Mouse (Mus musculus): Measurements from ENCODE around the gene Psma7. TPM values are rescaled to one million over a fixed set of nuclear protein-coding genes. Genes with fewer than 3 reads are reported as not detected.

The Psma7 gene
- polyA plus RNA-seq, 1 experiment from 2014 or later, result 856 TPM

GRCm38 (mm10) chr2:180013686-180014085, 28.5 kb downstream of the Psma7 start:
- Histone ChIP-seq H3K27me3 (ENCODE audit: poor library complexity, severe bottlenecking) (no peaks in the 10 kb centered on the region; the same call in 1 of the 2 replicates), H3K27ac (no peak overlapping the region), H3K9me3 (peaks cover 3% of the 10 kb centered on the region; the same call in 1 of the 2 replicates), H3K36me3 (replicated peaks) (no peaks in the 10 kb centered on the region), H3K4me1 (peaks cover 6% of the 10 kb centered on the region), H3K4me3 (no peak overlapping the region)
- 93% methylated on average over 7 of the region's 7 CpGs for WGBS
- DNase-seq (ENCODE audit: extremely low spot score, low spot score), result no peak

- H3K9me3 ChIP-seq, result peaks cover 3% of the 10 kb centered on the region; the same call in 1 of the 2 replicates
- WGBS, result 84% methylated on average over 6 of the region's 6 CpGs
- H3K36me3 ChIP-seq (replicated peaks), result no peaks in the 10 kb centered on the region
- no peak overlapping the region for H3K4me3 ChIP-seq
- peaks cover 8% of the 10 kb centered on the region; the same call in 1 of the 2 replicates for H3K4me1 ChIP-seq
- DNase-seq (ENCODE audit: extremely low spot score, low spot score), result no peak
- no peaks in the 10 kb centered on the region for H3K27me3 ChIP-seq (ENCODE audit: poor library complexity, severe bottlenecking)
- H3K27ac ChIP-seq, result no peak overlapping the region
Measured at GRCm38 (mm10) chr2:180011370-180011769, 30.9 kb downstream of the Psma7 start.

GRCm38 (mm10) chr2:180010686-180011085, 31.5 kb downstream of the Psma7 start:
- H3K9me3 ChIP-seq, result peaks cover 3% of the 10 kb centered on the region; the same call in 1 of the 2 replicates
- DNase-seq (ENCODE audit: extremely low spot score, low spot score), result no peak
- H3K4me3 ChIP-seq, result no peak overlapping the region
- no peak overlapping the region for H3K27ac ChIP-seq
- WGBS, result 96% methylated on average over 7 of the region's 7 CpGs
- no peaks in the 10 kb centered on the region for H3K27me3 ChIP-seq (ENCODE audit: poor library complexity, severe bottlenecking)
- H3K36me3 ChIP-seq (replicated peaks), result no peaks in the 10 kb centered on the region
- peaks cover 8% of the 10 kb centered on the region; the same call in 1 of the 2 replicates for H3K4me1 ChIP-seq

GRCm38 (mm10) chr2:180006352-180007017, 35.7 kb downstream of the Psma7 start:
- H3K4me1 ChIP-seq, result peaks cover 8% of the 10 kb centered on the region; the same call in 1 of the 2 replicates
- no peak for DNase-seq (ENCODE audit: extremely low spot score, low spot score)
- H3K27me3 ChIP-seq (ENCODE audit: poor library complexity, severe bottlenecking), result no peaks in the 10 kb centered on the region
- WGBS, result 45% methylated on average over 9 of the region's 9 CpGs
- H3K27ac ChIP-seq, result no peak overlapping the region
- H3K9me3 ChIP-seq, result peaks cover 3% of the 10 kb centered on the region; the same call in 1 of the 2 replicates
- H3K36me3 ChIP-seq (replicated peaks), result no peaks in the 10 kb centered on the region
- no peak overlapping the region for H3K4me3 ChIP-seq

GRCm38 (mm10) chr2:180005656-180006351, 36.4 kb downstream of the Psma7 start:
- H3K27ac ChIP-seq, result no peak overlapping the region
- H3K4me1 ChIP-seq, result peaks cover 8% of the 10 kb centered on the region; the same call in 1 of the 2 replicates
- H3K9me3 ChIP-seq, result peaks cover 3% of the 10 kb centered on the region; the same call in 1 of the 2 replicates
- 64% methylated on average over 5 of the region's 5 CpGs for WGBS
- no peaks in the 10 kb centered on the region for H3K36me3 ChIP-seq (replicated peaks)
- H3K27me3 ChIP-seq (ENCODE audit: poor library complexity, severe bottlenecking), result no peaks in the 10 kb centered on the region
- no peak overlapping the region for H3K4me3 ChIP-seq
- DNase-seq (ENCODE audit: extremely low spot score, low spot score), result no peak

GRCm38 (mm10) chr2:180001635-180002034, 40.6 kb downstream of the Psma7 start:
- Histone ChIP-seq H3K27ac (no peak overlapping the region), H3K4me3 (no peak overlapping the region), H3K27me3 (ENCODE audit: poor library complexity, severe bottlenecking) (no peaks in the 10 kb centered on the region), H3K4me1 (peaks cover 2% of the 10 kb centered on the region; the same call in 1 of the 2 replicates), H3K9me3 (no peaks in the 10 kb centered on the region), H3K36me3 (replicated peaks) (no peaks in the 10 kb centered on the region)
- WGBS, result 92% methylated on average over 9 of the region's 9 CpGs
- no peak for DNase-seq (ENCODE audit: extremely low spot score, low spot score)

GRCm38 (mm10) chr2:179998431-179998830, 43.8 kb downstream of the Psma7 start:
- Histone ChIP-seq H3K4me1 (no peaks in the 10 kb centered on the region), H3K27ac (no peak overlapping the region), H3K9me3 (no peaks in the 10 kb centered on the region), H3K27me3 (ENCODE audit: poor library complexity, severe bottlenecking) (no peaks in the 10 kb centered on the region), H3K36me3 (replicated peaks) (no peaks in the 10 kb centered on the region), H3K4me3 (no peak overlapping the region)
- 79% methylated on average over 4 of the region's 4 CpGs for WGBS
- DNase-seq (ENCODE audit: extremely low spot score, low spot score), result no peak

- Histone ChIP-seq H3K9me3 (no peaks in the 10 kb centered on the region), H3K4me1 (no peaks in the 10 kb centered on the region), H3K36me3 (replicated peaks) (no peaks in the 10 kb centered on the region), H3K27me3 (ENCODE audit: poor library complexity, severe bottlenecking) (no peaks in the 10 kb centered on the region), H3K27ac (no peak overlapping the region), H3K4me3 (no peak overlapping the region)
- 86% methylated on average over 5 of the region's 5 CpGs for WGBS
- DNase-seq (ENCODE audit: extremely low spot score, low spot score), result no peak
Measured at GRCm38 (mm10) chr2:179993071-179993470, 49.2 kb downstream of the Psma7 start.

- no peak for DNase-seq (ENCODE audit: extremely low spot score, low spot score)
- peaks cover 6% of the 10 kb centered on the region for H3K4me1 ChIP-seq
- H3K36me3 ChIP-seq (replicated peaks), result no peaks in the 10 kb centered on the region
- H3K9me3 ChIP-seq, result no peaks in the 10 kb centered on the region
- WGBS, result 46% methylated on average over 1 of the region's 1 CpGs
- H3K27me3 ChIP-seq (ENCODE audit: poor library complexity, severe bottlenecking), result no peaks in the 10 kb centered on the region
- no peak overlapping the region for H3K27ac ChIP-seq
- H3K4me3 ChIP-seq, result no peak overlapping the region
Measured at GRCm38 (mm10) chr2:179989098-179989497, 53.1 kb downstream of the Psma7 start.

- peaks cover 6% of the 10 kb centered on the region for H3K4me1 ChIP-seq
- no peak for DNase-seq (ENCODE audit: extremely low spot score, low spot score)
- no peaks in the 10 kb centered on the region for H3K27me3 ChIP-seq (ENCODE audit: poor library complexity, severe bottlenecking)
- no peak overlapping the region for H3K4me3 ChIP-seq
- no peaks in the 10 kb centered on the region for H3K9me3 ChIP-seq
- WGBS, result 81% methylated on average over 10 of the region's 10 CpGs
- H3K27ac ChIP-seq, result no peak overlapping the region
- no peaks in the 10 kb centered on the region for H3K36me3 ChIP-seq (replicated peaks)
Measured at GRCm38 (mm10) chr2:179986437-179987022, 55.7 kb downstream of the Psma7 start.

Data from forebrain, embryonic 10.5 days (tissue).